Mouse (Mus musculus) olfactory bulb, adult 2 months (tissue): ENCODE results near the gene Spats2.
"Not testable (repeated sequence)": the region's sequence is repeated elsewhere in the genome, so short reads cannot be mapped to it uniquely, and the experiment has no call there.

Experiments
- CTCF ChIP-seq: fragments of 200-500 bp; IDR thresholded peaks from 2 replicates; pipeline ENCODE4 v1.5.1; 2012; ENCODE audit warnings: low read depth, mild to moderate bottlenecking, low read length, moderate library complexity; ENCODE audit not compliant: insufficient read depth
- POLR2A ChIP-seq: fragments of 200-500 bp; IDR thresholded peaks from 2 replicates; pipeline ENCODE4 v1.6.1; 2012; ENCODE audit warnings: mild to moderate bottlenecking, low read depth, low read length, moderate library complexity; ENCODE audit not compliant: insufficient read depth

GRCm38 (mm10) chr15:99251111-99251510 is 125.4 kb downstream of the Spats2 start:
- not testable (repeated sequence) for TF ChIP-seq CTCF, POLR2A
